Mouse (Mus musculus): ENCODE results near the gene Gm49353.

The Gm49353 gene

DNA sequence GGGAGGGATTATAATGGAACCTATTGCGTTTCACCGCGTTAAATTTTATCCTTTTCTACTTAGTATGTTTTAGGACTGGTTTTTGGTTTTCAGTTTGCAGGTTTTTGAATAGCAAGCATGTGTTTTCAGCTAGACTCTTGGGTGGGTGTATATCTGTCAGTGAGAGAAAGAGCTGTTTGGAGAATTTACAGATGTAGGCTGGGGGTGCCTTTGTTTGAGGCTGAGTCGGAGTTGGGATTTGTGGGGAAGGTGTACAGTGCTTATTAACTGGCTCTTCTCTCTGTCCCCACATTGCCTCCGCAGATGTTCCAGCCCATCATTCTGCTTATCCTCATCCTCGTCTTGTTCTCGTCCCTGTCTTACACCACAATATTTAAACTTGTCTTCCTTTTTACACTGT is at the start of gene Gm49353:
Gene Gm49353, plus strand, starts transcription at position 313 of the 400 bp plus-strand sequence.
- no peak for DNase-seq

- no peak for DNase-seq
These were observed 43.5 kb upstream of the Gm49353 start for GRCm38 (mm10) chr10:29155304-29155703.

GRCm38 (mm10) chr10:29161664-29162063 is 37.1 kb upstream of the Gm49353 start:
- no peak for DNase-seq

GRCm38 (mm10) chr10:29173778-29174177 is 25.0 kb upstream of the Gm49353 start:
- DNase-seq = no peak

GRCm38 (mm10) chr10:29175656-29176055 is 23.1 kb upstream of the Gm49353 start:
- no peak for DNase-seq

- DNase-seq = no peak
These were observed 21.9 kb upstream of the Gm49353 start for GRCm38 (mm10) chr10:29176881-29177280.

DNA sequence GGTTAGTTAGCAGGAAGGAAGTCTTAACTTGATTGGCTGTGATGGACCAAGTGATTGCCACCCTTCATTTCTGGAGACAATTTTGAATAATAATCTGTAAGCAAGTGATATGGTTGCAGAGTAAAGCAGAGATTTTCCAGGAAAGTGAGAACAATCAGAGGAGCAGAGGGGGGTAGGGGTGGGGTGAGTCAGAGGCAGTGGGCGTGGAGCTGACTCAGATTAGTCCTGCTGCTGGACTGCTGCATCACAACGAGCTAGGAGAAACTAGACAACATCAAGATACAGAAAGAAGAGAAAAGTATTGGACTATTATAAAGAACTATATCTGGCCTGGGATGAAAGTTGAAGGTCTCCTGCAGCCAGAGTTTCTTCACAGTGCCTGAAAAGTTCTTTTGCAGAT is 20.8 kb upstream of the Gm49353 start:
- DNase-seq = no peak

DNA sequence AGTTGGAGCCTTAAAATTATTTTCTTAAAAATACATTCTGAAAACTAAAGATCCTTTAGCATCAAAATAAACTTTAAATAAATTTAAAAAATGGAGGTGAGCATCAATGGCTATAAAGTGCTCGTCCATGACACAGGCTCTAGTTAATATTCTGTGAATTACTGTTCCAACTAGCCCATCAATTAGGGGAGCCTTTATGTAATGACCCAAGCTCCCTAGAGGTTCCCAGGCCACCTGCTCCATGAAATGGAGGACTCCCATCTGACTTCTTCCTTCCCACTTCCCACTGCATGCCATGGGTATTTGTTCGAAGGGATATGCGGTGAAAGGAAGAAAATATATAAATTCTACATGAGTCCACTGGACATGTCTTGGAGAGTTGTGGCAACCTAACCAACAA is 18.5 kb upstream of the Gm49353 start:
- DNase-seq = no peak

- DNase-seq = no peak
These were observed 17.7 kb upstream of the Gm49353 start for GRCm38 (mm10) chr10:29181046-29181445.

- no peak for DNase-seq
These were observed 5.0 kb upstream of the Gm49353 start for GRCm38 (mm10) chr10:29193769-29194168.

GRCm38 (mm10) chr10:29196811-29197210 is 1.9 kb upstream of the Gm49353 start:
- no peak for DNase-seq

DNA sequence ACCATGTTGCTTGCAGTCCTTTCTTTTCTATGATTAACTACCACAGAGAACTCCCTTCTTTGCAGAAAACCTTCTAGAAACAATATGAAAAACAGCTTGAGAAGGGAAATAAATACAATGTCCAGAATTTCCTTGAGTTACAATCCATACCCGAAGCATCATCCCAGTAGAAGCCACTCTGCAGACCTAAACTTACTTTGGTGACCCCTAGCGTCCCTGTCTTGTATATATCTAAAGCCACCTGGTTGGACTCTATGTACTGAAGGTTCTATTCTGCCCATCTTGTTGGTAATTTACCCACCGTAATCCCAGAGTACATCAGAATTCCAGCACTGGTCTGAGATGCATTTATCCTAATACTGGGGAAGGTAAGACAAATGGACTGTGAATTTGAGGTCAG is 1.1 kb downstream of the Gm49353 start:
- no peak for DNase-seq

- DNase-seq = no peak
These were observed 1.9 kb downstream of the Gm49353 start for GRCm38 (mm10) chr10:29200609-29201008.

DNA sequence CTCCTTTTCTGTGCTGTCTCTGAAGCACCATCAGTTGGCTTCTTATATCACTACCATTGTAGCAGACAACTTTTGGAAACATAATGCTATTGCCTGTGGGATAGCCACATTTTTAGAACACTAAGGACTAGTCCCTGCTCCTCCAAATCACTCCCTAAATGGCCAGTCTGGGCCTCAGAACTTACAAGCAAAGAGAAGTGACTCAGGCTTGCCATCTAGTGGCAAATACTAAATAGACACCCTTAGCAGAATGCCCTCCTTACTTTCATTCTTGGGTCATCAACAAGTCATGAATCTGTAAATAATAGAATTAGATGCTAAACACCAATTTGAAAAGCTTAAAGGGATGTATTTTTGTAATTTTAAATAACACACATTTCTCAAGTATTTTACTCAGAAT is 8.0 kb downstream of the Gm49353 start:
- DNase-seq = peak; percentile 32

DNA sequence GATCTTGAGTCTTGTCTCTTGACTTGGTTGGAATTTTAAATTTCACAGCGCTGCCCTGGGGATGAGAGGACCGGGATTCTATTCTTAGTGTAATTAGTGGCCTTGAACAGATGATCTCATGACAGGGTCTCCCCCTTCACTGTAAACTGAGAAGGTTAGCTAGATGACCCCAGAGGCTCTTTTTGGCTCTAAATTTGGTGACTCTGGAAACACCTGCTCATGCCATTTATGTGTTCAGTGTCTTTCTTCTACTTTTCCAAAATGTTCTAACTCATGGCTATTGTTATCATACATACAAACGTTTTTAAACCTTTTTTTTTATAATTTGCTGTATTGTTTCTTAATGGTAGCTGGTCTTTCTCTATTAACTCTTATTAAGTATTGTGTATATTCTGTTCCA is 10.0 kb downstream of the Gm49353 start:
- no peak for DNase-seq

- no peak for DNase-seq
These were observed 12.7 kb downstream of the Gm49353 start, which contains the start of gene 9330159F19Rik for GRCm38 (mm10) chr10:29211453-29211852. Gene 9330159F19Rik (plus strand): TSS chr10:29211606.

DNA sequence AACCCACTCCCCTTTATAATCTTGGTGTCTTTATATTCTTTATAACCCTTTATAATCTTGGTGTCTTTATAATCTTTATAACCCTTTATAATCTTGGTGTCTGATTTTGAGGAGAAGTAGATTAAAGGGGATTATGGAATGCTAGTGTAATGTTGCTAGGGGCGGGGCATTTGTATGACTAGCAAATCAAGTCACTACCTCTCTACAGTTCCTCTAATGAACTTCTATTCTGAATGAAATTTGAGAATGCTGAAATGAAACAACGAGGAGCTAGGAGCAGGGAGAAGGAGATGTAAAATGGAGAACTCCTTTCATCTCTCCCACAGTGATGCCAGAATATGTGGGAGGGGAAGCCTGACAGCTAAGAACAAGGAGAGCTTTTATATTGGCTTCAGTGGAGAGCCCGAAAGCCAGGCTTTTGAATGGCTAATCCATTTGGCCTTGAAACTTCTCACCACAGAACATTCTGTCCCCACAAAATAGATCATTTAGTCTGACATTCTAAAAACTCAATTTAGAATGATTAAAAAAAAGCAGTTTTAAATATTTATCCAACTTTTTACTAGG is 14.9 kb downstream of the Gm49353 start:
- no peak for DNase-seq

- no peak for DNase-seq
These were observed 18.2 kb downstream of the Gm49353 start for GRCm38 (mm10) chr10:29216957-29217356.

- no peak for DNase-seq
These were observed 18.7 kb downstream of the Gm49353 start for GRCm38 (mm10) chr10:29217451-29217850.

DNA sequence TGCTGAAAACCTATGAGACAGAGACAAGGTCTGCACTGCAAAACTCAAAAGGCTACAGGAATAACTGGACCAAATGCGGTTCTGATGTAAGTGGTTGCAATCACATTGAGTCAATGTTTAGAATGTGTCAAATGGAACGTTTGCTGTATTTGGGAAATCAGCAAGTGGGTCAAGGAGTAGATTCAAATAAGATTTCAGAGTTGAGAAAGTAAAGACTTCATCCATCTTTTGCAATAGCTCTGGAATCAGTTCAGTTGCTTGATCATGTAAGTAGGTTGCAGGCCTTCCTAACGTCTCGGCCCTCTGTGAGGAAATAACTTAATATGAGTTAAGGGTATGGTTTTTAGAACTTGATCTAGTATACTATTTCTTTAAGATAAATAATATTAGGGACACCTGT is 26.6 kb downstream of the Gm49353 start:
- DNase-seq = no peak

DNA sequence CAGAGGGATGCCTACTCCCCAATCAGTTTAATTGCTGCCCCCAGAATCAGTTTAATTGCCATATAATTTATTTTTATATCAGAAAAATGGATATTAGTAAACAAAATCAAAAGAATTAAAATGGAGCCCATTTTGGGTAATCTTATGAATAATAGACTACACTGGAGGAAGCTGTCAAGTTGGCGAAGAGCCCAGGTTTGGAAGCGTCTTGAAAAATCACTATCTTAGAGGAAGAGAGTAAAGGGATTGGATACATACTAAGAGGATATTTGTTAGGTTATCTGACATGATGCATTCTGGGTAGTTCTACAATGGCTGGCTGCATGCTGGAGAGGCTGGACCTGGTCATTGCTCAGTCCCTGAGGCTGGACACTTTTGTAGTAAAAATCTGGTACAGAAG is 32.5 kb downstream of the Gm49353 start:
- DNase-seq = no peak
